ENCODE assay signal across 8 mouse cellular contexts in genomic region chr14:39472146-39472751, GRCm38 (mm10). TPM values are rescaled to one million over a fixed set of nuclear protein-coding genes. Genes with fewer than 3 reads are reported as not detected.
DNase-seq lines count a peak whose midpoint lies in the region; ATAC-seq and TF ChIP-seq lines count a peak whose summit lies in the region.

No protein-coding gene starts in this region.

- H3K4me3 ChIP-seq in heart, embryonic 12.5 days, result peak overlapping the region; percentile 55
- H3K4me3 ChIP-seq in bone marrow macrophage, adult 2 months (ENCODE audit: insufficient read depth, low read length), result peak overlapping the region; percentile 16
- H3K4me3 ChIP-seq in embryonic facial prominence, embryonic 15.5 days (replicated peaks), result peak overlapping the region; percentile 48
- H3K4me3 ChIP-seq in midbrain, embryonic 12.5 days, result peak overlapping the region; percentile 73

- peak overlapping the region; percentile 17; the same call in 1 of the 2 replicates for H3K9ac ChIP-seq in heart, embryonic 12.5 days
- H3K9ac ChIP-seq in embryonic facial prominence, embryonic 15.5 days, result no peak overlapping the region
- H3K9ac ChIP-seq in midbrain, embryonic 12.5 days (replicated peaks), result peak overlapping the region; percentile 73

- no peaks in the 10 kb centered on the region for H3K9me3 ChIP-seq in heart, embryonic 12.5 days (replicated peaks)
- H3K9me3 ChIP-seq in embryonic facial prominence, embryonic 15.5 days (replicated peaks), result no peaks in the 10 kb centered on the region
- no peaks in the 10 kb centered on the region for H3K9me3 ChIP-seq in midbrain, embryonic 12.5 days

- ATAC-seq in heart, embryonic 12.5 days (ENCODE audit: insufficient number of reproducible peaks, low FRiP score), result peak; percentile 45; the same call in 1 of the 2 replicates
- 0 out of 2 replicates have a peak, but pooled peaks have one; percentile 4 for ATAC-seq in embryonic facial prominence, embryonic 15.5 days (ENCODE audit: insufficient number of reproducible peaks, low FRiP score, low TSS enrichment, low read depth)
- ATAC-seq in midbrain, embryonic 12.5 days (ENCODE audit: low FRiP score, low read depth), result peak; percentile 34
- no peak for ATAC-seq in megakaryocyte-erythroid progenitor cell, adult 5-6 weeks (replicated peaks; ENCODE audit: low FRiP score, low TSS enrichment, poor library complexity, severe bottlenecking)

- no peak for TF ChIP-seq POLR2A in bone marrow macrophage, adult 2 months (IDR thresholded peaks at IDR 0.05; ENCODE audit: borderline replicate concordance, low read depth, low read length)

- no peaks in the 10 kb centered on the region for H3K36me3 ChIP-seq in heart, embryonic 12.5 days
- no peaks in the 10 kb centered on the region for H3K36me3 ChIP-seq in embryonic facial prominence, embryonic 15.5 days
- no peaks in the 10 kb centered on the region for H3K36me3 ChIP-seq in midbrain, embryonic 12.5 days

- 3% methylated on average over 54 of the region's 56 CpGs for WGBS in heart, embryonic 12.5 days
- WGBS in embryonic facial prominence, embryonic 15.5 days, result 2% methylated on average over 56 of the region's 56 CpGs
- whole genome bisulfite sequencing in midbrain, embryonic 12.5 days, result 1% methylated on average over 47 of the region's 56 CpGs

- peaks cover 71% of the 10 kb centered on the region for H3K27me3 ChIP-seq in heart, embryonic 12.5 days (replicated peaks)
- H3K27me3 ChIP-seq in embryonic facial prominence, embryonic 15.5 days, result peaks cover 71% of the 10 kb centered on the region
- H3K27me3 ChIP-seq in midbrain, embryonic 12.5 days, result peaks cover 50% of the 10 kb centered on the region

- DNase-seq in heart, adult 18-20 months, result no peak
- peak; percentile 30 to 32 for DNase-seq in layer of hippocampus, adult 8-10 months (ENCODE audit: low spot score in 2 of 2)
- DNase-seq in urinary bladder, postnatal 10 days (ENCODE audit: low spot score), result no peak

- peaks cover 20% of the 10 kb centered on the region for H3K4me1 ChIP-seq in heart, embryonic 12.5 days (replicated peaks)
- no peaks in the 10 kb centered on the region for H3K4me1 ChIP-seq in bone marrow macrophage, adult 2 months (ENCODE audit: control insufficient read depth, insufficient read depth, low read length)
- peaks cover 20% of the 10 kb centered on the region for H3K4me1 ChIP-seq in embryonic facial prominence, embryonic 15.5 days
- H3K4me1 ChIP-seq in midbrain, embryonic 12.5 days, result peaks cover 19% of the 10 kb centered on the region; the same call in 1 of the 2 replicates

- H3K27ac ChIP-seq in heart, embryonic 12.5 days (ENCODE audit: poor library complexity, severe bottlenecking), result no peak overlapping the region
- H3K27ac ChIP-seq in bone marrow macrophage, adult 2 months (ENCODE audit: insufficient read depth, low read depth, low read length), result no peak overlapping the region
- H3K27ac ChIP-seq in embryonic facial prominence, embryonic 15.5 days (replicated peaks), result no peak overlapping the region
- H3K27ac ChIP-seq in midbrain, embryonic 12.5 days (replicated peaks), result peak overlapping the region; percentile 89

- H3K4me2 ChIP-seq in heart, embryonic 12.5 days, result peak overlapping the region; percentile 90
- H3K4me2 ChIP-seq in embryonic facial prominence, embryonic 15.5 days (replicated peaks), result peak overlapping the region; percentile 83
- peak overlapping the region; percentile 90 for H3K4me2 ChIP-seq in midbrain, embryonic 12.5 days (replicated peaks)

- no peak for TF ChIP-seq CTCF in bone marrow macrophage, adult 2 months (IDR thresholded peaks at IDR 0.05; ENCODE audit: low read depth, low read length)

RNA-seq across cellular contexts. Expression of gene Nrg3, which starts 0.6 kb away (rescaled TPM):
- not detected in 2 replicates for polyA plus RNA-seq in heart, embryonic 12.5 days (2016; fragmentation: Nextera tagmentation; extraction: Ambion mirVana)
- not detected for total RNA-seq in heart, adult 18-20 months (2021)
- not detected in 2 replicates for polyA plus RNA-seq in bone marrow macrophage, adult 2 months (2012; ENCODE audit: insufficient read depth, insufficient read length, missing spikeins)
- polyA plus RNA-seq in embryonic facial prominence, embryonic 15.5 days (2015; fragmentation: Nextera tagmentation; extraction: Ambion mirVana), result 0.16 and 0.25 TPM in 2 replicates
- total RNA-seq in layer of hippocampus, adult 8-10 months (2022), result 10 to 100 TPM; 54.1 to 68.2 (median 60.5) TPM
- 3.7 and 4.2 TPM in 2 replicates for polyA plus RNA-seq in midbrain, embryonic 12.5 days (2016; fragmentation: Nextera tagmentation; extraction: Ambion mirVana)
- total RNA-seq in megakaryocyte-erythroid progenitor cell, adult 5-6 weeks (2014; fragmentation: Nextera tagmentation), result not detected in 2 replicates
- not detected in 2 replicates for total RNA-seq in megakaryocyte-erythroid progenitor cell, adult 5-6 weeks (2017)

Comparison
In these comparisons a context has a peak if more than half of its experiments do, and no peak if none do; other contexts are left out.
1. H3K4me3 ChIP-seq: peak in every context shown above with its lines; median percentile 73 in midbrain, embryonic 12.5 days; 55 in heart, embryonic 12.5 days; 48 in embryonic facial prominence, embryonic 15.5 days; 16 in bone marrow macrophage, adult 2 months.
2. DNase-seq: peak in layer of hippocampus, adult 8-10 months (2 of 2); none in heart, adult 18-20 months (0 of 2) and urinary bladder, postnatal 10 days (single experiment).
3. Peak in every context shown above with its lines, with median percentiles within 50 percentile points of each other: H3K4me2 ChIP-seq.